Mouse (Mus musculus) thymus, adult 2 months (tissue): ENCODE data around the gene Usp30. TPM values are rescaled to one million over a fixed set of nuclear protein-coding genes. Genes with fewer than 3 reads are reported as not detected.

Experiments
- DNase-seq: peaks from one replicate; pipeline ENCODE4 v3.0.0; 2021
- H3K27ac ChIP-seq: fragments of 200-500 bp; 2 replicates; pipeline ENCODE4 v1.5.1; 2012; ENCODE audit warnings: low read length, control low read depth; ENCODE audit not compliant: control insufficient read depth, insufficient read depth
- H3K27me3 ChIP-seq: fragments of 200-500 bp; 2 replicates; pipeline ENCODE4 v1.6.1; 2012; ENCODE audit warnings: mild to moderate bottlenecking, low read length, moderate library complexity, mixed read lengths; ENCODE audit not compliant: control insufficient read depth, insufficient read depth
- H3K36me3 ChIP-seq: fragments of 200-500 bp; 2 replicates; pipeline ENCODE4 v1.6.1; 2012; ENCODE audit warnings: mild to moderate bottlenecking, low read length, moderate library complexity; ENCODE audit not compliant: control insufficient read depth, insufficient read depth
- H3K4me1 ChIP-seq: fragments of 200-500 bp; replicated peaks from 2 replicates; pipeline ENCODE4 v1.6.1; 2012; ENCODE audit warnings: low read length; ENCODE audit not compliant: control insufficient read depth, insufficient read depth
- H3K4me3 ChIP-seq: fragments of 200-500 bp; 2 replicates; pipeline ENCODE4 v1.5.1; 2012; ENCODE audit warnings: mild to moderate bottlenecking, low read length, control low read depth, moderate library complexity; ENCODE audit not compliant: control insufficient read depth, insufficient read depth
- CTCF ChIP-seq: fragments of 200-500 bp; IDR thresholded peaks from 2 replicates; pipeline ENCODE4 v1.5.1; 2012; ENCODE audit warnings: mild to moderate bottlenecking, control low read depth, low read length, moderate library complexity, borderline replicate concordance; ENCODE audit not compliant: control insufficient read depth, poor library complexity, insufficient read depth; ENCODE audit errors: extremely low read depth
- POLR2A ChIP-seq: fragments of 200-500 bp; IDR thresholded peaks from 2 replicates; pipeline ENCODE4 v1.6.1; 2012; ENCODE audit warnings: mild to moderate bottlenecking, low read length, control low read depth, moderate library complexity; ENCODE audit not compliant: control insufficient read depth, poor library complexity, insufficient read depth; ENCODE audit errors: extremely low read depth
- WGBS: fragments of 180-500 bp; shearing (Covaris S2); methylation state at CpG from one replicate; pipeline ENCODE4 v1.1.7; 2018; 5-methylcytosine and 5-hydroxymethylcytosine counted together
- polyA plus RNA-seq: library from polyadenylated mRNA; depleted of rRNA; stranded (reverse); fragments of >200 nt; gene quantifications from 2 replicates; pipeline ENCODE4 v1.2.3, GENCODE M21; 2012

Usp30 gene
- polyA plus RNA-seq, 1 experiment = 25.2 TPM

GRCm38 (mm10) chr5:114130698-114131520 is 65.6 kb downstream of the Usp30 start:
- Histone ChIP-seq H3K4me1 (peaks cover 24% of the 10 kb centered on the region), H3K27me3 (no peaks in the 10 kb centered on the region), H3K36me3 (no peaks in the 10 kb centered on the region), H3K27ac (peak overlapping the region; percentile 14; the same call in 1 of the 2 replicates), H3K4me3 (peak overlapping the region; percentile 52)
- DNase-seq = peak; percentile 93
- WGBS = under 1% methylated on average over 87 of the region's 87 CpGs
- TF ChIP-seq CTCF (0 out of 2 replicates have a peak, but pooled peaks have one; percentile 41), POLR2A (no peak)

- 0% methylated on average over 15 of the region's 15 CpGs for WGBS
- Histone ChIP-seq H3K36me3 (no peaks in the 10 kb centered on the region), H3K4me3 (peak overlapping the region; percentile 52), H3K4me1 (peaks cover 25% of the 10 kb centered on the region), H3K27ac (peak overlapping the region; percentile 14; the same call in 1 of the 2 replicates), H3K27me3 (no peaks in the 10 kb centered on the region)
- DNase-seq = peak; percentile 61
- no peak for TF ChIP-seq POLR2A
- TF ChIP-seq CTCF = no peak
Observed at GRCm38 (mm10) chr5:114131521-114131840, 66.2 kb downstream of the Usp30 start.

DNA sequence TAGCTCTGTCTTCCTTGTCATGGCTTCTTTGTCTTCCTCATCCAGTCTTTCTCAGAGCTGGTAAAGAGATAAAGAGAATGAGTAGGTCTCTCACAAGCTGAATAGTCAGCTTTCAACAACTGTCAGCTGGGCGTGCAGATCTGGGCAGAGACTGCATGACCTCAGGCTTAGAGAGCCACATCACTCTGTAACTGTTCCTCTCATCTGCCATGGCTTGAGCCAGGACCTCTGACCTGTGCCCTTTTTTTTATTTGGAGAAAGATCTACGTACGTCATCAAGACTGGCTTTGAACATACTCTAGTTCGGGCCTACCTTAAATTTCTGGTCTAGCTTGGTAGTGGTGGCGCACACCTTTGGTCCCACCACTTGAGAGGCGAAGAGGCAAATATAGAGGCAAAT is 67.6 kb downstream of the Usp30 start:
- no peaks in the 10 kb centered on the region for H3K36me3 ChIP-seq
- TF ChIP-seq POLR2A (no peak), CTCF (no peak)
- H3K4me3 ChIP-seq = no peak overlapping the region
- WGBS = 94% methylated on average over 6 of the region's 6 CpGs
- no peak for DNase-seq
- H3K27ac ChIP-seq = no peak overlapping the region
- no peaks in the 10 kb centered on the region for H3K27me3 ChIP-seq
- peaks cover 20% of the 10 kb centered on the region for H3K4me1 ChIP-seq

GRCm38 (mm10) chr5:114134091-114134534 is 68.9 kb downstream of the Usp30 start:
- Histone ChIP-seq H3K4me3 (no peak overlapping the region), H3K27me3 (no peaks in the 10 kb centered on the region), H3K4me1 (peaks cover 20% of the 10 kb centered on the region), H3K27ac (no peak overlapping the region), H3K36me3 (no peaks in the 10 kb centered on the region)
- 85% methylated on average over 6 of the region's 6 CpGs for WGBS
- no peak for DNase-seq
- no peak for TF ChIP-seq POLR2A
- 0 out of 2 replicates have a peak, but pooled peaks have one; percentile 24 for TF ChIP-seq CTCF

GRCm38 (mm10) chr5:114135516-114135915 is 70.3 kb downstream of the Usp30 start:
- no peaks in the 10 kb centered on the region for H3K27me3 ChIP-seq
- H3K36me3 ChIP-seq = no peaks in the 10 kb centered on the region
- H3K4me1 ChIP-seq = peaks cover 16% of the 10 kb centered on the region
- no peak for DNase-seq
- no peak overlapping the region for H3K4me3 ChIP-seq
- no peak for TF ChIP-seq POLR2A
- TF ChIP-seq CTCF = no peak
- peak overlapping the region; percentile 24; the same call in 1 of the 2 replicates for H3K27ac ChIP-seq
- WGBS = 87% methylated on average over 10 of the region's 10 CpGs

DNA sequence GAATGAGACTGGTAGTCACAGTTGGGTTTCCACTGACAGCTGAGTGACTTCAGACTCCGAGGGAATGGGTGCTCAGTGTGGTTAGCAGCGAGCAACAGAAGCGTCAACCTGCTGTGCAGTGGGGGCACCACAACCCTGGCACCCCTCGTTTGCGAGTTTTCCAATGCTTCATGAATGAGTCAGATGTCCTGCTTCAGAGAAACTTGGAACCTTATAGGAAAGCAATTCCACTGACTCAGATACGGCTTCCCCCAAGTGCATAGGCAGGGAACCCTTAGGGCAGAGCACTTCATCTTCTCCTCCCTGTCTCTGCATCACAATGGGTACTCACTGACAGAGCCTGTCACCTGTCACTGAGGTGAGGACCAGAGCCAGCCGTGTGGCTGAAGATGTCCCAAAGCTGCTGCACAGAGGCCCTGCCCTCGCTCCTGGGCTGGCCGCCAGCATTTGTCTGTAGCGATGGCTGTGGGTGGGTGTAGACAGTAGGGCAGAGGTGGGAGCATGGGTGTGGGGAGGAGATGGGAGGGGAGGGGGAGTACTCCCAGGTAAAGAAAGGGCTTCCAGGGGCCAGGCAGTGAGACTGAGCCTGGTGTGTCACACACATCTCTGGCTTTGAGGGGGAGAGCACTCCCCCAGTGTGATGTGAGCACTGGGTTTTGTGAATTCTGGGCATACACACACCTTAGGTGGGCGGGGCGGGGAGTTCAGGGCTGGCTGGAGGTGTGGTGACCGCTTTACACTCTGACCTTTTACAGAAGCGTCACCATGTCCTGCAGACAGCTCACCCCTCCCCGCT is 72.4 kb downstream of the Usp30 start:
- 95% methylated on average over 15 of the region's 15 CpGs for WGBS
- Histone ChIP-seq H3K36me3 (no peaks in the 10 kb centered on the region), H3K27me3 (no peaks in the 10 kb centered on the region), H3K27ac (no peak overlapping the region), H3K4me3 (no peak overlapping the region), H3K4me1 (peaks cover 7% of the 10 kb centered on the region; the same call in 1 of the 2 replicates)
- no peak for TF ChIP-seq POLR2A
- no peak for TF ChIP-seq CTCF
- DNase-seq = no peak
